8 mouse cellular contexts compared by ENCODE assay signal in the genomic region with DNA sequence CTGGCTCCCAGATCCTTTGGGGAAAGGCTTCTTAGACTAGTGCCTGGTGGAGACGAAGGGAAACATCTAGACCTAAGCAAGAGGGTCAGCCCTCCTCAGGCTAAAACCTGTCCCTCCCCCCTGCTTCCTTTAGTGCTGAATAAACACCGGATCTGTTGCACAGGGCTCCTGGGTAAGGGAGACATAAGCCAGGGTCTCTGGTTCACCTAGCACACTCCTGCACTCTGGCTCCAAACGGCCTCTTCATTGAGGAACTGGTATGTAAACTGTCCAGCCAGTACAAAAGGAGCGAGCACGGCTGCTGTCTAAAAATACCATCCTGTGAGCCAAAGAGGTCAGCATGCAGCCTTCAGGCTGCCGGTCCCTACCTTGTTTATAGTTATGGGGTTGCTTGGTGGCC.
DNase-seq lines count a peak whose midpoint lies in the region; ATAC-seq and TF ChIP-seq lines count a peak whose summit lies in the region.

No protein-coding gene starts in this region.

- 5% methylated on average over 6 of the region's 6 CpGs for whole genome bisulfite sequencing in kidney, embryonic 14.5 days
- 9% methylated on average over 6 of the region's 6 CpGs for WGBS in heart, adult 2 months
- 58% methylated on average over 6 of the region's 6 CpGs for WGBS in intestine, postnatal 0 days

- ATAC-seq in kidney, embryonic 14.5 days (ENCODE audit: low FRiP score, low TSS enrichment): peak; percentile 58; the same call in 1 of the 2 replicates
- ATAC-seq in intestine, postnatal 0 days: no peak

- H3K4me2 ChIP-seq in kidney, embryonic 14.5 days (replicated peaks; ENCODE audit: low read depth, low read length): peak overlapping the region; percentile 9; the same call in 1 of the 2 replicates
- no peak overlapping the region for H3K4me2 ChIP-seq in intestine, postnatal 0 days (replicated peaks; ENCODE audit: low read depth)
- H3K4me2 ChIP-seq in myocyte (ENCODE audit: low read depth): peak overlapping the region; percentile 5

- no peak overlapping the region for H3K9ac ChIP-seq in kidney, embryonic 14.5 days (ENCODE audit: low read depth, low read length)
- peak overlapping the region; percentile 51 for H3K9ac ChIP-seq in heart, adult 2 months (ENCODE audit: low read depth, low read length)
- no peak overlapping the region for H3K9ac ChIP-seq in intestine, postnatal 0 days (ENCODE audit: low read depth, low read length)

- no peak for TF ChIP-seq CTCF in heart, adult 2 months (IDR thresholded peaks at IDR 0.05)
- TF ChIP-seq CTCF in intestine, postnatal 0 days (IDR thresholded peaks at IDR 0.05; ENCODE audit: low read depth): no peak

- H3K4me1 ChIP-seq in kidney, embryonic 14.5 days (ENCODE audit: control insufficient read depth, insufficient read depth, low read length): peaks cover 40% of the 10 kb centered on the region
- peaks cover 25% of the 10 kb centered on the region for H3K4me1 ChIP-seq in heart, adult 2 months (ENCODE audit: control insufficient read depth, insufficient read depth, low read length)
- H3K4me1 ChIP-seq in intestine, postnatal 0 days (replicated peaks; ENCODE audit: control insufficient read depth, insufficient read depth, low read length): peaks cover 4% of the 10 kb centered on the region; the same call in 1 of the 2 replicates

- H3ac ChIP-seq in myocyte (ENCODE audit: control insufficient read depth, insufficient read length): no peak overlapping the region

- TF ChIP-seq POLR2A in heart, adult 2 months (IDR thresholded peaks at IDR 0.05; ENCODE audit: insufficient read depth, low read depth, low read length): no peak
- TF ChIP-seq POLR2A in myocyte (IDR thresholded peaks at IDR 0.05; ENCODE audit: insufficient read length, low read depth): no peak

- TF ChIP-seq EP300 in heart, adult 2 months (IDR thresholded peaks at IDR 0.05; ENCODE audit: insufficient read depth, low read depth, low read length): no peak

- no peaks in the 10 kb centered on the region for H3K36me3 ChIP-seq in kidney, embryonic 14.5 days (ENCODE audit: control insufficient read depth, insufficient read depth, low read length)
- H3K36me3 ChIP-seq in heart, adult 2 months (ENCODE audit: control insufficient read depth, insufficient read depth, low read length): peaks cover 3% of the 10 kb centered on the region
- no peaks in the 10 kb centered on the region for H3K36me3 ChIP-seq in intestine, postnatal 0 days (ENCODE audit: control insufficient read depth, insufficient read depth)
- no peaks in the 10 kb centered on the region for H3K36me3 ChIP-seq in myocyte (ENCODE audit: control insufficient read depth, insufficient read depth)

- peak overlapping the region; percentile 83 for H3K27ac ChIP-seq in kidney, embryonic 14.5 days (ENCODE audit: low read depth, low read length)
- peak overlapping the region; percentile 90 for H3K27ac ChIP-seq in heart, adult 2 months
- peak overlapping the region; percentile 60; the same call in 1 of the 2 replicates for H3K27ac ChIP-seq in intestine, postnatal 0 days (ENCODE audit: low read depth, low read length)

- H3K79me2 ChIP-seq in heart, adult 2 months (replicated peaks; ENCODE audit: control insufficient read depth, insufficient read depth, low read length): peaks cover 1% of the 10 kb centered on the region; the same call in 1 of the 2 replicates
- H3K79me2 ChIP-seq in myocyte (ENCODE audit: control insufficient read depth, insufficient read depth): no peaks in the 10 kb centered on the region

- intact Hi-C loops in heart, adult 2 months (cut with DNase I): no loop called here

- H3K9me3 ChIP-seq in kidney, embryonic 14.5 days (ENCODE audit: control insufficient read depth, low read length): no peaks in the 10 kb centered on the region
- H3K9me3 ChIP-seq in intestine, postnatal 0 days (ENCODE audit: control insufficient read depth): no peaks in the 10 kb centered on the region

- H3K27me3 ChIP-seq in kidney, embryonic 14.5 days (ENCODE audit: control insufficient read depth, insufficient read depth, low read length): no peaks in the 10 kb centered on the region
- no peaks in the 10 kb centered on the region for H3K27me3 ChIP-seq in heart, adult 2 months (ENCODE audit: control insufficient read depth, insufficient read depth, low read length)
- H3K27me3 ChIP-seq in intestine, postnatal 0 days (replicated peaks; ENCODE audit: control insufficient read depth, insufficient read depth, low read length): no peaks in the 10 kb centered on the region
- H3K27me3 ChIP-seq in myocyte (ENCODE audit: control insufficient read depth, insufficient read depth, insufficient read length): no peaks in the 10 kb centered on the region

- no peak for DNase-seq in kidney, postnatal 4 days
- peak in 1 of 2 experiments; percentile 52 for DNase-seq in heart, adult 2 months
- DNase-seq in gastrocnemius, adult 18-20 months (ENCODE audit: low spot score): no peak
- DNase-seq in retina, postnatal 1 day: no peak
- no peak for DNase-seq in thymus, postnatal 10 days (ENCODE audit: low spot score in 2 of 2)

- no peak overlapping the region for H3K4me3 ChIP-seq in kidney, embryonic 14.5 days (ENCODE audit: low read length)
- H3K4me3 ChIP-seq in heart, adult 2 months: no peak overlapping the region
- H3K4me3 ChIP-seq in intestine, postnatal 0 days (ENCODE audit: low read depth, low read length): no peak overlapping the region
- H3K4me3 ChIP-seq in myocyte: no peak overlapping the region

TF ChIP-seq in myocyte, 11 proteins besides CTCF, POLR2A, EP300 and RAD21:
- no peak for TF ChIP-seq E2F4 (IDR thresholded peaks at IDR 0.05; ENCODE audit: insufficient read depth)
- TF ChIP-seq MYOG (IDR thresholded peaks at IDR 0.05; ENCODE audit: control insufficient read depth in 1 of 3, insufficient read depth in 1 of 3, insufficient read length in 2 of 3, low read depth in 2 of 3): no peak
- TF ChIP-seq TCF12 (IDR thresholded peaks at IDR 0.05; ENCODE audit: insufficient read depth, poor library complexity, severe bottlenecking): no peak
- TF ChIP-seq POLR2AphosphoS2 (IDR thresholded peaks at IDR 0.05; ENCODE audit: insufficient read length, low read depth): no peak
- TF ChIP-seq USF1 (IDR thresholded peaks at IDR 0.05; ENCODE audit: low read depth): no peak
- TF ChIP-seq CEBPB (IDR thresholded peaks at IDR 0.05; ENCODE audit: insufficient read depth, poor library complexity, severe bottlenecking): no peak
TF ChIP-seq in myocyte: peak in this region for 0.
